Mouse (Mus musculus) left cerebral cortex, postnatal 4 days (tissue): Measurements from ENCODE around the gene Cd81. TPM values are rescaled to one million over a fixed set of nuclear protein-coding genes. Genes with fewer than 3 reads are reported as not detected.

ENCODE experiments used
- DNase-seq: peaks from one replicate; pipeline ENCODE4 v3.0.0-alpha.2; 2022
- intact Hi-C: fragments of 180-260 bp; cut with DNase I; formaldehyde crosslinking; loops from one replicate; pipeline ENCODE4 v1.15.1; 2025
- total RNA-seq, 2 experiments: library from RNA; stranded (reverse); gene quantifications; 2 replicates each; pipeline ENCODE4 v1.2.3; 2021

Cd81 gene
- total RNA-seq, 2 experiments from 2014 or later = 249 to 263 TPM

GRCm38 (mm10) chr7:143108200-143108599, 55.7 kb downstream of the Cd81 start:
- intact Hi-C loops = no loop called here
- peak; percentile 66 for DNase-seq

- intact Hi-C loops = no loop called here
- DNase-seq = no peak
These were observed 56.6 kb downstream of the Cd81 start for GRCm38 (mm10) chr7:143108996-143109660.

GRCm38 (mm10) chr7:143109696-143110095, 57.2 kb downstream of the Cd81 start:
- intact Hi-C loops = no loop called here
- DNase-seq = no peak

- intact Hi-C loops = no loop called here
- no peak for DNase-seq
These were observed 58.3 kb downstream of the Cd81 start for GRCm38 (mm10) chr7:143110803-143111202.

GRCm38 (mm10) chr7:143111719-143112118, 59.2 kb downstream of the Cd81 start:
- intact Hi-C loops = no loop called here
- DNase-seq = no peak

GRCm38 (mm10) chr7:143112395-143112794, 59.9 kb downstream of the Cd81 start:
- intact Hi-C loops = no loop called here
- no peak for DNase-seq

GRCm38 (mm10) chr7:143114773-143115172, 62.2 kb downstream of the Cd81 start:
- intact Hi-C loops = no loop called here
- no peak for DNase-seq

- DNase-seq = no peak
- intact Hi-C loops = no loop called here
These were observed 64.0 kb downstream of the Cd81 start for GRCm38 (mm10) chr7:143116521-143116920.

Other genes with a start within 250 kb of the Cd81 start
- gene Th, start 121.6 kb upstream of the Cd81 start, total RNA-seq = 1 to 10 TPM; 1.2 to 1.7 TPM
- gene Ascl2, start 83.5 kb upstream of the Cd81 start, total RNA-seq = under 1 TPM; 0.50 to 0.62 TPM
- gene Tspan32, start 47.7 kb upstream of the Cd81 start, total RNA-seq = not detected
- 10 to 100 TPM; 41.6 to 44.8 TPM for gene Tssc4, start 16.5 kb downstream of the Cd81 start, total RNA-seq
- gene Trpm5, start 41.9 kb downstream of the Cd81 start, total RNA-seq = under 1 TPM; 0.38 TPM
- gene Kcnq1, start 53.6 kb downstream of the Cd81 start, total RNA-seq = 1 to 10 TPM; 1.1 to 1.5 TPM